Mouse (Mus musculus) CH12F3 (cell line): ENCODE data around the gene Car4.

Source experiments
- in situ Hi-C: fragments of 300-500 bp; cut with MboI; formaldehyde crosslinking; loops from 2 replicates; pipeline ENCODE4 v1.14.3; 2020; ENCODE audit warnings: low sequenced_read_pairs

The Car4 gene

DNA sequence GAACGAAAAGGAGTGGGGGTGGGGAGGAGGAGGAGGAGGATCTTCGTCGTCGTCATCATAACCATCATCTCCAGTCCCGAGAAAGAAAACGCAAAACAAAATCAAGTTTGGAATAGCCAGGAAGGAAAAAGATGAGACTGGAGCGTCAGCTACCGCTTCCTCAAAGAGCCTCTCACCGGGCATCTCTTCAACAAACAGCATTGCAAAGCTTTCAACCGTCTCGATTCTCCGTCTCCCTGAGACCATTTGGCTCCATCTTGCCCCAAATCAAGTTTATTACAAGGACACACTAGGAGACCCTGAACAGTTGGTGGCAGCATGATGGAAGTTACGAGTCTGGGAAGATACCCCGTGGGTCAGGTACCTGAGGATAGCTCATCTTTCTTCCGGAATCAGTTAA lies 415 bp upstream of the Car4 start:
- in situ Hi-C loops, result no loop called here

GRCm38 (mm10) chr11:84958271-84958630 lies 665 bp downstream of the Car4 start:
- in situ Hi-C loops, result no loop called here

DNA sequence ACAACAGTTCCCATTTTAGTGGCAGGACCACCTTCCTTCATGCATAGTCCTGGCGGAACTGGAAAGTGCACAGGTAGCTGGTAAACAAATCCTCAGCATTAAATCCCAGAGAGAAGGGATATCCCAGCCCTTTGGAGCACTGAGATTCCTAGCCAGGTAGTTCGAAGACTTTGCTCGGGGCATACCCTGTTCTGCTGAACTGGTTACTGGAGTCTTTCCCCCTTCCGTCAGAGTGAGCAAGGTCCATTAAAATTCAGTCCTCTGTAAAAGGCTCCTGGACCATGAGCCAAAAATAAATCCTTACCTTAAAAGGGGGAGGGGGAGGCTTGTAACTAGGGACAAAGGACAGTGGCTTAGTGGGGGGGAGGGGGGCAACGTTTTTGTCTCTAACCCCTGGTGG lies 1.6 kb downstream of the Car4 start:
- in situ Hi-C loops, result no loop called here

DNA sequence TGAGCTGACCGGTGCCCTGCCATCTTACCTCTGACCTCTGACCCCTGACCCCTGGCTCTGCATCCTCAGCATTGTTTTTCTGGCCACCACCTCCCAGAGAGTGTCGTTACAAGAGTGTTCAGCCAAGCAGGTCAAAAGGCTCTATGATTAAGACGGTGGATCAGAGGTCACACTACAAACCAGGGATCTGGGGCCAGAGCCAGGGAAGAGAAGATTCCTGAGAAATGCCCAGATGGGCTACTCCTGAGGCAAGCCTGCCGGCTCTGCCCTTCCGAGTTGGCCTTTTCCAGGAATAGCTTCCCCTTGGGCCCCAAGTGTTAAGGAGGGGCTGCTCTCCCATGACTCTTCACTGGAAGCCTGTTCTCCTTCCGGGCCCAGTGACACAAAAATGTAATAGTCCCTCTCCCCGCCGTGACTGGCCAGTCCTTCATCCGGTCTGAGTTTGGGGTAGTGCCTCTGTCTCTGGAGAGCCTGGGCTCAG lies 2.2 kb downstream of the Car4 start:
- in situ Hi-C loops, result no loop called here

GRCm38 (mm10) chr11:84960291-84960690 lies 2.7 kb downstream of the Car4 start:
- in situ Hi-C loops, result no loop called here

DNA sequence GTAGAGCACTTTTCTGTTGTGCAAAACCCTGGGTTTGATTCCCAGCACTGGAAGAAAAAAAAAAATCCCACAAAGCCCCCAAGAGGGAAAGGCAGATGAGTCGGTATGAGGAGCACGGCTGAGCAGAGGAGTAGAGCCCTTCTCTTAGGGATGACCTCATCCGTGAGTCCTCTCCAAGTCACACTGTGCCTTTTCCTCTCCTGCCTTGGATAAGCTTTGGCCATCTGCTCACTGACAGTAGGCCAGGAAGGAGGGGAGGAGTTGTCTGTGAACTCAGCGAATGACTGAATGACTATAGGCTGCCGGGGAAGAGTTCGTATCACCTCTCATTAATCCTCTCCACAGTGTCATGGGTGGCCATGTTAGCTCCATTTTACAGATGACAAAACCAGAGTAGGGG lies 3.2 kb downstream of the Car4 start:
- in situ Hi-C loops, result no loop called here

DNA sequence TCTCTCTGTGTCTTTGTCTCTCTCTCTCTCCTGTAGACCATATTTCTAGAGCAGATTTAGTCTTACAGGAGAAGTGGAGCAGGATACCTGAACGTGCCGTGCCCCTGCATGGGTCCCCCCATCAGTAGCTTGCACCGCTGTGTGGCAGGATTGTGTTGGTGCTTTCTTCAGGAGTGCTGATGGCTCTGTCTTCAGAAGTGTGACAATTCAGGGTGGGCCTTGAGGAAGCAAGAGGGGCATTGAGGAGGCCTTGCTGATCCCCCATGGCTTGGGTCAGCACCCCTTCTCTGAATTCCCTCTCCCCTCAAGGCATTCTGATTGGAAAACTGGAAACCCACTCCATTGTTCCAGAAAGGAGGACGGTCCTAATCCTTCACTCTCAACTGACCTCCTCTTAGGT lies 4.0 kb downstream of the Car4 start:
- in situ Hi-C loops, result no loop called here

DNA sequence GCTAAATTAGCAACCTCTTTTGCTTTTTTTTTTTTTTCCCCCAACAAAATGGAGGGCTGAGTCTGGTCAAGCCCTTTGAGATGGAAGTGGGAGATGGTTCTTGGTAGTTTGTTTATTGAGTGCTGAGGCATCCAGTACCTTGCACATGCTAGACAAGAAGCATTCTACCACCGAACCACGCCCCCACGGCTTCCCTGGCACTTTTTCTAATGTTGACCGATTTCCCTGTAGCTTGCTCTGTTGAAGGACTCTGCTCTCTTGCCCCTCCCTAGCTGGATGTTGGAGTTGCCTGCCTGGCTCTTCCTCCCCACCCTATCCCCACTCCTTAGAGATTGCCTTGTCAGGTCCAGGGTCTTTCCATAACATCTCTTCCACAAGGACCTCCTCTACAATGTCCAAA lies 5.0 kb downstream of the Car4 start:
- in situ Hi-C loops, result no loop called here

- in situ Hi-C loops, result no loop called here
Measured at GRCm38 (mm10) chr11:84963556-84963955, 6.0 kb downstream of the Car4 start.

DNA sequence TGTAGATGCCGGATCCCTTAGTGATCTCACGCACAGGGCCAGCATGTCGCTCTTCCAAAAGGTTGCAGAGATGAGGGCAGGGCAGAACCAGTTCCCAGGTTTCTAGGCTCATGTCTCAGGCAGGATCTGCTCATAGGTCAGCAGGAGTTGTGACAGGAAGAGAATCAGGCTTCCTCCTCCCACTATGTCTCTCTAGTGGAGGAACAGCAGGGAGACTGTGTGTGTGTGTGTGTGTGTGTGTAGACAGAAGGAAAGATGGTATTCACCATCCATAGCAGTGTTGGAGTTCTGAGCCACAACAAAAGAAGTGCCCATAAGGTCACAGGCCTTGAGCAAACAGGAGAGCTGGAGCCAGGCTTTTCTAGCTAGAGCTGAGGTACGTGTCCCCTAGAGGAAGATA lies 9.1 kb downstream of the Car4 start:
- in situ Hi-C loops, result no loop called here

DNA sequence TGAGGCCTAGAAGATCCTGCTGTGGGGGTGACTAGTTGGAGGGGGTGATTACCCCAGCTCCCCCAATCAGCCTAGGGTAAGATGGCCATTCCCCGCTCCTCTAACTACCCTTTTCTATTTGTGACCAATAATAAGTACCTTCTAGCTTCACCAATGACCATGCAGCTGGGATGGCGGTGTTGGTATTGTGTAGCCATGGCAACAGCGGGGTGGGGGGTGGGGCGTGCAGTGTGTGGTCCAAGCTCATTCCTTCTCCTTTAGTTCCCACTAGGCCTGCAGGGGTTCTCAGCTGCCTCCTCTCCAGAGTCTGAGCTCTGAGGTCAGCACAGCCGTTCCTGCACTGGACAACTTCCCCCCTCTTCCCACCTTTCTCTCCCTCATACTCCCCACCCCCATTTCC lies 9.5 kb downstream of the Car4 start:
- in situ Hi-C loops, result no loop called here

DNA sequence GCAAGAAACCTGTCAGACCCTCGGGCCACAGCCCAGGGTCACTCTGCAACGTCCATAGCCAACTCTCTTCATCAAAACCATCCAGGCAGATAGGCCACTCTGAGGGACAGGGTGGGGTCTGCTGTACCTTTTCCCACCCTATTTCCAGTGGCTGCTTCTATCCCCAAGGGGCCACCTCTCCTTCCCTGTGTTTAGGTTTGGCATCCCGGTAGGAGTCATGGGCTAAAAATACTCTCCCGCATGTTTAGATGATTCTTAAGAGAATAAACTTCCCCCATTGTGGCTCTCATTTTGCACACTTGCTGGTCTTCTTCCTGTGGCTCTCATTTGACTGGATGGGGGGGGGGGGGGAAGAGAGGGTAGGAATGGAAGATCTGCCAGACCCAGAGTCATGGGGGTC lies 10.7 kb downstream of the Car4 start:
- in situ Hi-C loops, result no loop called here

DNA sequence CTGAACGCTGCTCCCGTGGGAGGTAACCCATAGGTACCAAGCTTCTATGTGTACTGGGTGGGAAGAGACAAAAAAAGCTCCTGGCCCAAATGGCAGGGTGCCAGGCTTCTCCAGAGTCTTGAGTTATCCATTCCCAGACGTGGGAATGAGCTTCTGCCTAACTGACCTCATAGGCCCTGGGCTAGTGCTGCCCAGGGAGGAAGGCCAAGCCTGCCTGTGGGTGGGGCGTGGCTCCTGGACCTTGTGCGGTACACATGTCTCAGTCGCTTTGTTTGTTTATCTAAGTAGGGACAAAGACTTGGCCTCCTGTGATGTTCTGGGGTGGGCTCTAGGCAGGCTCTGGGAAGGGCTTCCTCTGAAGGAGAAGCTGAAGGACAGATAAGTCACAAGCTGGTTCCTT lies 11.2 kb downstream of the Car4 start:
- in situ Hi-C loops, result no loop called here

DNA sequence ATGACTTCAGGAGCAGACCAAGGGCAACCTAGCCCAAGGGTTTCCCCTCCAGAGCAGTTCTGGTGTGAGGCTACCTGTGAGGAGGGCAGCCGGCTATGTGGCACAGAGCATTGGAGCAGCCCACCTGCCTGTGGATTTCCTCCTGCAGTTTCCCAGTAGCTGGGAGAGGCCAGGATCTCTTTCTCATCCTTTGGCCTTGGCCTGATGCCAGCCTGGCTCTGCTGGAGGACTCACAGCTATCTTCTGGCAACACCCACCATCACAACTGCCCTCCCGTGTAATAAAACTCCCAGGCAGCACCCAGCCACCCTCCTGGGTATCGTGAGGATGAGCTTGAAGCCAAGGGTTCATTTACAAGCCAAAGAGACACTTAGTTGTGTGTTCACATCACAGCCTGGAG lies 14.5 kb downstream of the Car4 start:
- in situ Hi-C loops, result no loop called here

- in situ Hi-C loops, result no loop called here
Measured at GRCm38 (mm10) chr11:84973661-84974060, 16.1 kb downstream of the Car4 start.

GRCm38 (mm10) chr11:84974582-84974981 lies 17.0 kb downstream of the Car4 start:
- in situ Hi-C loops, result no loop called here

GRCm38 (mm10) chr11:84976706-84977105 lies 19.1 kb downstream of the Car4 start:
- in situ Hi-C loops, result no loop called here

DNA sequence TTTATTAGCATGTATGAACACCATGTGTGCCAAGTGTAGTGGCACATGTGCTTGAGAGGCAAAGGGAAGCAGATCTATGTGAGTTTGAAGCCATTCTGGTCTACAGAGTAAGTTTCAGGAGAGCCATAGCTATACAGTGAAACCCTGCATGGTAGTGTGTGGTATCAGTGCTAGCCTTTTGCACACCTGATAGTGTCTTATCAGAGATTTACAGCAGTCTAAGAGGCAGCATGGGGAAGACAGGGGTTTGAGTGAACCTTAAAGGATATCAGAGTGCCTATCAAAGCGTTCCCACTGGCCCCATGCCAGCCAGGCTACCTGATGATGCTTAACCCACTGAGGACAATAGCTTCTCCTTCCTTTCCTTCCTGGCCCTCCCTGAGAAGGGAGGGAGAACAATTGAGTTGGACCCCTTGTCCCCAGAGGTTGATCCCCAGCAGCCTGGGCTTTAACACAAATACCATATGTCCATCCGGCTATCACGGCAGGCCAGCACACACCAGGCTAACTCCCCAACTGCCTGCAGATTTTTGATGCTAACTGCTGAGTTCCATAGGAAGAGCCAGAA lies 19.9 kb downstream of the Car4 start:
- in situ Hi-C loops, result no loop called here

- in situ Hi-C loops, result no loop called here
Measured at GRCm38 (mm10) chr11:84978113-84978512, 20.5 kb downstream of the Car4 start.

DNA sequence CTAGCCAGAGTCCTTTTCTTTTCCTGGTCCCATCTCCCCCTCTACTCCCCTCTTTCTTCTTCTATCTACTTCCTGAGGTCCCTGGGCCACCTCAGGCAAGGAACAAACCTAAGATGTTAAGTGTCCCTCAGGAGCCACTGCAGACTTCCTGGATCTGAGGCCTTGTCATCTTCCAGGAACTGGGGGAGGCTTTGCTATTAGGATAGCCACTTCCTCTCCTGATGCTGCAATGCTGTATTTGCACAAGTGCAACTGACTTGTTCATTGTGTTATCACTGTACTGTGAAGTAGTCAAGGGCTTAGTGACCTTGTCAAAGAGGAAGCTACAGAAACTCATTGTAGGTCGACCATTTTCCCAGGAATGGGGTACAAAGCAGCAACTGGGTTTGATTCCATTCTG lies 21.8 kb downstream of the Car4 start:
- in situ Hi-C loops, result no loop called here

- in situ Hi-C loops, result no loop called here
Measured at GRCm38 (mm10) chr11:84980697-84981096, 23.1 kb downstream of the Car4 start.

DNA sequence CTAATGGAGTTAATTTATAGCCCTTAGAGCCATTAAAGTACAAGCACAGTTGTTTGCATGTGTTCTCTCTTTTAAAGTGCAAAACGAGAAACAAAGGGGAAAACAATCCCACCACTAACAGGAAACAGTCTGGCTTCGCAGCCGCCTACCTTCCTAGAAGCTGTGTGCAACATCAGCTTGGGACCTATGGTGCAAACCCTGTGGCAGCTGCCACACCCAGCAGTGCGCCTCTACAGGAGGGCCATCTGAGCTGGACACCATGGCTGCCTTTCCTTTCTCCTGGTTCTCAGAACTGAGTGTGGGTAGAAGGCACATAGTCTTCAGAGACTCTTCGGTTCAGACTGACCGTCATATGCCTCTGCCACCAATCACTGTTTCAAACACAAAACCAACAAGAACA lies 27.8 kb downstream of the Car4 start:
- in situ Hi-C loops, result no loop called here

GRCm38 (mm10) chr11:84988341-84988919 lies 30.8 kb downstream of the Car4 start:
- in situ Hi-C loops, result no loop called here
